Mouse (Mus musculus): Measurements from ENCODE around the gene Slc9b1. TPM values are rescaled to one million over a fixed set of nuclear protein-coding genes. Genes with fewer than 3 reads are reported as not detected.

Gene Slc9b1
- polyA plus RNA-seq, 1 experiment from 2014 or later = not detected

Other genes with a start within 250 kb of the Slc9b1 start
- gene Cenpe, start 135.5 kb upstream of the Slc9b1 start, polyA plus RNA-seq (2016; fragmentation: Nextera tagmentation; extraction: Ambion mirVana) = 35.8 and 39.4 TPM in 2 replicates
- 9.7 and 10.3 TPM in 2 replicates for gene Bdh2, start 66.8 kb upstream of the Slc9b1 start, polyA plus RNA-seq (2016; fragmentation: Nextera tagmentation; extraction: Ambion mirVana)
- 3.0 and 3.8 TPM in 2 replicates for gene Slc9b2, start 40.3 kb upstream of the Slc9b1 start, polyA plus RNA-seq (2016; fragmentation: Nextera tagmentation; extraction: Ambion mirVana)
- gene Cisd2, start 75.9 kb downstream of the Slc9b1 start, polyA plus RNA-seq (2016; fragmentation: Nextera tagmentation; extraction: Ambion mirVana) = 74.9 and 81.1 TPM in 2 replicates
- gene Ube2d3, start 90.1 kb downstream of the Slc9b1 start, polyA plus RNA-seq (2016; fragmentation: Nextera tagmentation; extraction: Ambion mirVana) = 539 and 556 TPM in 2 replicates
- gene Manba, start 137.6 kb downstream of the Slc9b1 start, polyA plus RNA-seq (2016; fragmentation: Nextera tagmentation; extraction: Ambion mirVana) = 3.3 and 3.5 TPM in 2 replicates